Mouse (Mus musculus): ENCODE data around the gene Cldn34d. TPM values are rescaled to one million over a fixed set of nuclear protein-coding genes. Genes with fewer than 3 reads are reported as not detected.

Gene Cldn34d
- not detected in 2 replicates for polyA plus RNA-seq (2015; fragmentation: Nextera tagmentation; extraction: Ambion mirVana)

DNA sequence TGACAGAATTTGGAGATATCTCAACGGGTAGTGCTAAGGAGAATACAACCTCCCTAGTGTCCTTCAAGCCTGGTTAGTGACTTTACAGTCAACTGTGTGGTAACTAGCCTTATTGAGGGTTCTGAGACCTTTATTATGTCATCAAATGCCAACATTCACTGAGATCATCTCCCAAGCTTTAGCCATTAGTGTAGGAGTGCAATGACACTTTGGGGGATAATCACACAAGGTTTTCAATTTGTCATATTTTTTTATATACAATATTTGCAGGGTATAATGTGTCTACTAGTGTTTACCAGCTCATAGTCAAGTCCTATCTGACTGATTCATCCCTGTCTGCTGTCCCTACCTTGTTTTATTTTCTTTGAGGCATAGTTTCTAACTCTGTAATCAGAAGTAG, at the start of gene Cldn34d:
Cldn34d (minus strand) TSS at position 101 of the 400 bp plus-strand sequence.

Other genes starting within 250 kb of the Cldn34d start
- gene Cldn34b4, start 209.6 kb downstream of the Cldn34d start, polyA plus RNA-seq (2015; fragmentation: Nextera tagmentation; extraction: Ambion mirVana): not detected in 2 replicates